Mouse (Mus musculus) small intestine, adult 2 months (tissue): ENCODE results near the gene Sectm1b. TPM values are rescaled to one million over a fixed set of nuclear protein-coding genes. Genes with fewer than 3 reads are reported as not detected.

Source experiments
- H3K27ac ChIP-seq: fragments of 200-500 bp; 2 replicates; pipeline ENCODE4 v1.5.1; 2012; ENCODE audit warnings: low read depth, low read length, control low read depth, inconsistent platforms; ENCODE audit not compliant: insufficient read depth
- H3K27me3 ChIP-seq: fragments of 200-500 bp; 2 replicates; pipeline ENCODE4 v1.6.1; 2012; ENCODE audit warnings: mild to moderate bottlenecking, moderate library complexity, low read length, inconsistent platforms; ENCODE audit not compliant: control insufficient read depth, insufficient read depth
- H3K36me3 ChIP-seq: fragments of 200-500 bp; 2 replicates; pipeline ENCODE4 v1.6.1; 2012; ENCODE audit warnings: mild to moderate bottlenecking, low read length, control low read depth, inconsistent platforms; ENCODE audit not compliant: control insufficient read depth, insufficient read depth
- H3K4me1 ChIP-seq: fragments of 200-500 bp; 2 replicates; pipeline ENCODE4 v1.6.1; 2012; ENCODE audit warnings: low read length, inconsistent platforms, mixed read lengths; ENCODE audit not compliant: control insufficient read depth, insufficient read depth, insufficient read length
- H3K4me3 ChIP-seq: fragments of 200-500 bp; 2 replicates; pipeline ENCODE4 v1.5.1; 2012; ENCODE audit warnings: low read depth, mild to moderate bottlenecking, control low read depth, inconsistent platforms, low read length, moderate library complexity
- CTCF ChIP-seq: fragments of 200-500 bp; IDR thresholded peaks from 2 replicates; pipeline ENCODE4 v1.5.1; 2012; ENCODE audit warnings: low read depth, mild to moderate bottlenecking, control low read depth, inconsistent platforms, low read length, moderate library complexity, mixed read lengths; ENCODE audit not compliant: insufficient replicate concordance, insufficient read length; ENCODE audit errors: extremely low read depth
- POLR2A ChIP-seq: fragments of 200-500 bp; IDR thresholded peaks from 2 replicates; pipeline ENCODE4 v1.6.1; 2012; ENCODE audit warnings: low read depth, mild to moderate bottlenecking, control low read depth, inconsistent platforms, low read length, moderate library complexity
- WGBS: fragments of 180-500 bp; shearing (Covaris S2); methylation state at CpG from one replicate; pipeline ENCODE4 v1.1.7; 2018; 5-methylcytosine and 5-hydroxymethylcytosine counted together
- polyA plus RNA-seq: library from polyadenylated mRNA; depleted of rRNA; stranded (reverse); fragments of >200 nt; gene quantifications from 2 replicates; pipeline ENCODE4 v1.2.3, GENCODE M21; 2012

Gene Sectm1b
- polyA plus RNA-seq, 1 experiment: 325 TPM

DNA sequence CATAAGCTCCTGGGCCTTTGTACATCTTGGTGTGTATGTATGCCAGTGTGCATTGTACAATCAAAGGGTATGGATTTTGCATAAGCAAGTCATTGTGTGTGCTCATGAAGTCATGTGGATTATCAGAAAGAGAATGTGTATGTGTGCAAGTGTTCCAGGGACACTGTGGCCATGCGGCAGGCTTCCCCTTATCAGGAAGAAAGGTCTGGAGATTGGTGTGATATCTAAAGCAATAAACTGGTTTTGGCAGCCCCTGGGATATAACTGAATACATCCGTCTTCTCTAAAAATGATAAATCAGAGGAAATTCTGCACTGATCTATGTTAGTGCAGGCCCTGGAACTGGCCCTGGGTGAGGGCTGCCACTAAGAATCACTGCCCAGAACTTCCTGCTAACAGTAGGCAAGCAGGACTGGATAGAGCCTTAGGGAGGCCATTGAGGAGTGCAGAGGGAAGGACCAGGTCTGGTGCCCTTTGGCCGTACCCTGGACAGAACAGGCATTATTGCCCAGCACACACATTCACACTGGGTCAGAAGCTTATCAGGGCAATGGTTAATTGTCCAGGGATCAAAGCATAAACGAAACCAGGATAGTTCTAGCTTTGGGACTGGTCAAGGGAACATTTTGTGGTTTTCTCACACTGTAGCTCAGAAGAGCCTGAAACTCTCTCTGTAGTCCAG is 37.9 kb upstream of the Sectm1b start:
- WGBS: 27% methylated on average over 4 of the region's 4 CpGs
- no peaks in the 10 kb centered on the region for H3K27me3 ChIP-seq
- peaks cover 28% of the 10 kb centered on the region for H3K4me1 ChIP-seq
- no peak overlapping the region for H3K4me3 ChIP-seq
- H3K27ac ChIP-seq: peak overlapping the region; percentile 87
- TF ChIP-seq CTCF (no peak), POLR2A (no peak)
- H3K36me3 ChIP-seq: no peaks in the 10 kb centered on the region

DNA sequence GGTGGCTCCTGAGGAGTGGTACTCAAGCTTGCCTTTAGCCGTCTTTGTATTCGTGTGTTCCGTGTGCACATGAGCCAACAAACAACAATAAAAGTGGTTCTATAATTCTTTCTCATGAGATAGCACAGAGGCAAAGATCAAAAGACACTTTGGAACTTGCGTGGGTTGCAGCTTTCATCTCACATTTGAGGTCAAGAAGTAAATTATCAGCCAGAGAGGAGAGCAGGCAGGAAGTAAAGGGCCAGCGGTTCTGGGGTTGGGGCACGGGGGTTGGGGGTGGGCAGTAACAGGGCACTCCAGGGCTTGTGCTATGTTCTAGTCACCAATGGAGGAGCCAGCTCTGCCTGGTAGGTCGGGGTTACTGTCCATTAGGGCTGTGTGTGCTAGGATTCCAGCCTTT is 37.3 kb upstream of the Sectm1b start:
- 17% methylated on average over 7 of the region's 7 CpGs for WGBS
- Histone ChIP-seq H3K4me3 (no peak overlapping the region), H3K27me3 (no peaks in the 10 kb centered on the region), H3K27ac (peak overlapping the region; percentile 90), H3K36me3 (no peaks in the 10 kb centered on the region), H3K4me1 (peaks cover 28% of the 10 kb centered on the region)
- TF ChIP-seq POLR2A (no peak), CTCF (no peak)

DNA sequence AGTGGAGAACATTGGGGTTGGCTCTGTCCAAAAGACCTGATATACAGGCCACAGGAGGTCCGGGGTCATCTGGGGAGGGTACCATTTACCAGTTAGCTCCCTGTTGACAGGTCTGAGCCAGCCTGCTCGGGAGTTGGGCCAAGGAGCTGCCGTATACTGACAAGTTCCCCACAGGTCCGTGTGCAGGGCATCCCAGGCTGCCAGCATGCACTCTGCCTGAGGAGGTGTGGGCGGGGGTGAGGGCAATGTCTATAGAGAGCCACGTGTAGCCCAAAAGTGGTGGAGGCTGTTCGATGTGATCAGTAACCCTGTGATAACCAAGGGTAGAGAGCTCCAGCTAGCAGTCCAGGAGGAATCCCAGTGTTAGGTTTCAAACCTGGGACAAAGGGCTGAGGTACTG is 36.4 kb upstream of the Sectm1b start:
- no peaks in the 10 kb centered on the region for H3K36me3 ChIP-seq
- no peak for TF ChIP-seq POLR2A
- TF ChIP-seq CTCF: no peak
- 28% methylated on average over 7 of the region's 7 CpGs for WGBS
- H3K4me1 ChIP-seq: peaks cover 28% of the 10 kb centered on the region
- no peaks in the 10 kb centered on the region for H3K27me3 ChIP-seq
- H3K4me3 ChIP-seq: no peak overlapping the region
- H3K27ac ChIP-seq: peak overlapping the region; percentile 90

DNA sequence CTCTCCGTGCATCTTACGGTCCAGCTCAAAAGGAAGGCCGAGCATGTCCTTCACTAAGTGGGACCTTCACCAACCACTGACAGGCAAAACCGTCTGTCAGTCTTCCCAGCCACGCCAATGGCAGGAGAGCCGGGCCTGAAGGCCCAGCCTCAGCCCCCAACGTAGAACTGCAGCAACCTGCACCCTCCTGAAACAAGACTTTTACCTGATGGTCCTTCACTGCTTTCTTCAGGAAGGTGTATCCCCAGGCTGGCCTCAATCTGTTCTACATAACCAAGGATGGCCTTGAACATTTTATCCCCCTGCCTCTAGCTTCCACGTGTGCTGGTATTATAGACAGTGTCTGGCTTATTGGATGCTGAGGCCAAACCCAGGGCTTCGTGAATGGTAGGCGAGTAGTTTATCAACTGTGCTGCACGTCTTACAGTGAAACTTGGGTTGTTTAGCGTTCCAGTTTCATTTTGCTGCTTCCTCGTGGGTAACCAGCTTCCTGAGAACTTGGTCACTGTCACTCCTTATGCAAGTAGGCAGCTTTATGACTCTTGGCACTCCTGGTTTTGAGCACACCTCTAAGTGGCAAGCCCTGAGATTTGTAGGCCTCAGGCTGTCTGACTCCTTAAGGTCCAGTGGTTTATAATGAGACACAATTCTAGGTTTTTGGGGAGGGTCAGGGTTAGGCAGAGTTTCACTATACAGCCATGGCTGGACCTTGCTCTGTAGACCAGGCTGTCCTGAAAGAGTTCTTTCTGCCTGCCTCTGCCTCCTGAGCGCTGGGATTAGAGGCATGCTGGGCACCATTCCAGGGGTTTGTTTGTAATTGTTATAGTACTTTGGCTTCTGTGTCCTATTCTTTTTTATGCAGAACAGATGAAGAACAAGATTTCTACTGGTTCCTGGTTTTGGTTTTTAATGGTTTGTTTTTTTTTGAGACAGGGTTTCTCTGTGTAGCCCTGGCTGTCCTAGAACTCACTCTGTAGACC is 29.5 kb upstream of the Sectm1b start:
- WGBS: 49% methylated on average over 14 of the region's 14 CpGs
- Histone ChIP-seq H3K27me3 (no peaks in the 10 kb centered on the region), H3K36me3 (no peaks in the 10 kb centered on the region), H3K4me3 (no peak overlapping the region), H3K27ac (peak overlapping the region; percentile 93), H3K4me1 (peaks cover 27% of the 10 kb centered on the region)
- no peak for TF ChIP-seq POLR2A

DNA sequence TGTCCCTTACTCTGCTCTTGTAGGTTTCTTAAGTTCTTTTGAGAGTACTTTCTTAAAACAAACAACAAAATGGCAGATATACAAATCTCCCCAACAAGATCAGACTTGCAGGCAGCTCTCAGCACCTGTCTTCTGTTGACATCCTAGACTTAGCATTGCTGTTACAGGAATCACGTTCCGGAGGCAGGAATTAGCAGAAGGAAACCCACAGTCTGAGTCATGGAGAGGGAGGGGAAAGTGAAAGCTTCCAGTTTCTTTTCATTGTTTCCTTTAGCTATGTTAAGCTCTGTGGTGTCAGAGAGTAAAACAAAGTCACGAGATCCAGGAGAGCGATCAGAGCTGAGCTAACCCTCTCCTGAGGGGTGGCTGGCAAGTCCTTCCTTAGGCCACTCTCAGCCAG is 27.6 kb upstream of the Sectm1b start:
- H3K4me3 ChIP-seq: no peak overlapping the region
- H3K27me3 ChIP-seq: no peaks in the 10 kb centered on the region
- peaks cover 36% of the 10 kb centered on the region for H3K4me1 ChIP-seq
- 16% methylated on average over 4 of the region's 4 CpGs for WGBS
- TF ChIP-seq CTCF (no peak), POLR2A (no peak)
- no peaks in the 10 kb centered on the region for H3K36me3 ChIP-seq
- peak overlapping the region; percentile 77 for H3K27ac ChIP-seq

DNA sequence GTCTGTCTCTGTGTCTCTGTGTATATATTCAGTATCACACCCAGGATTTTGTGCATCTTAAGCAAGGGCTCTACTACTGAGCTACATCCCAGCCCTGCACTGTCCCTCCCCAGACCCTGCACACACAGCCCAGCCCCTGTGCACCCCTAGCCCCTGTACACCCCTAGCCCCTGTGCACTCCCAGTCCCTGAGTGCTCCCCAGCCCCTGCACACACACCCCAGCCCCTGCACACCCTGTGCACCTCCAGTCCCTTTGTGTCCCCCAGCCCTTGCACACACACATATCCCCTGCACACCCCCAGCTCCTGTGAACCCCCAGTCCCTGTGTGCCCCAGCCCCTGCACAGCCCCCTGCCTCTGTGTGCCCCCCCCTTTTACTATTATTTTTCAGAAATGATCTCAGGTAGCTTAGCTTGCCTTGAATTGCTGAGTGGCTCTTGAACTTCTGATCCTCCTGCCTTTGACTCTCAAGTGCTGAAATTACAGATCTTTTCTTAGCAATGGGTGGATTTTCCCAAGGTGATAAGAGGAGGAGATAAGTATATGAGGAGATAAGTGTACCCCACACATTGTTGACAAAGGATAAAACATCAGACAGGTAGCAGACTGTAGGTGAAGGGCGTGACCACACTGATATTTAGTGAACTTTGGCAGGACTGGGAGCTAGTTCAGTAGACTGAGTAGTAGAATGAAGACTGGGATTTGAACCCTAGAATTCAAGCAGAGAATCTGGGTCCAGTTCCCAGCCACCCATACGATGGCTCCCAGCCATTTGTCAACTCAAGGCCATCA is 26.6 kb upstream of the Sectm1b start:
- peak overlapping the region; percentile 87 for H3K27ac ChIP-seq
- no peaks in the 10 kb centered on the region for H3K36me3 ChIP-seq
- TF ChIP-seq CTCF (no peak), POLR2A (no peak)
- H3K4me3 ChIP-seq: no peak overlapping the region
- H3K27me3 ChIP-seq: no peaks in the 10 kb centered on the region
- 28% methylated on average over 2 of the region's 2 CpGs for WGBS
- H3K4me1 ChIP-seq: peaks cover 37% of the 10 kb centered on the region

DNA sequence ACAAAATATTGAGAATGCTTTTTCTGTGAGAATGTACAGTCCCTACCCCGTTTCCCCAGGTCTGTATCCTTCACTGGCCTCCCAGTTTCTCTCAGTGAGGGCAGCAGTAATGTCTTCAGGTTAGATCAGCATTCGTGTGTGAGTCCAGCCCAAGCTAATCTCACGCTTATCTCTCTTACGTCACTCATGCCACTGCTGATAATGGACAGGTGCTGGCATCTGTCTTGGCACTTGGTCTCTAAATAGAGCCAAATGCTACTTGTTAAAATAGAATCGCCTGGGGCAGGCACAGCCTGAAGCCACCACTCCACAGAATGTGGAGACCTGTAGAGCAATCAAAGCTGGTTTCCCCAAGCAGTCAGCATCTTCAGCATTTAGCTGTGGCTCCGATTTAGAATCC is 25.6 kb upstream of the Sectm1b start:
- Histone ChIP-seq H3K27ac (peak overlapping the region; percentile 73), H3K4me1 (peaks cover 42% of the 10 kb centered on the region), H3K4me3 (no peak overlapping the region), H3K36me3 (no peaks in the 10 kb centered on the region), H3K27me3 (no peaks in the 10 kb centered on the region)
- WGBS: 26% methylated on average over 6 of the region's 6 CpGs
- no peak for TF ChIP-seq CTCF
